Mouse (Mus musculus): ENCODE data around the gene Nup85.
"Not testable (repeated sequence)": the region's sequence is repeated elsewhere in the genome, so short reads cannot be mapped to it uniquely, and the experiment has no call there.

Gene Nup85

DNA sequence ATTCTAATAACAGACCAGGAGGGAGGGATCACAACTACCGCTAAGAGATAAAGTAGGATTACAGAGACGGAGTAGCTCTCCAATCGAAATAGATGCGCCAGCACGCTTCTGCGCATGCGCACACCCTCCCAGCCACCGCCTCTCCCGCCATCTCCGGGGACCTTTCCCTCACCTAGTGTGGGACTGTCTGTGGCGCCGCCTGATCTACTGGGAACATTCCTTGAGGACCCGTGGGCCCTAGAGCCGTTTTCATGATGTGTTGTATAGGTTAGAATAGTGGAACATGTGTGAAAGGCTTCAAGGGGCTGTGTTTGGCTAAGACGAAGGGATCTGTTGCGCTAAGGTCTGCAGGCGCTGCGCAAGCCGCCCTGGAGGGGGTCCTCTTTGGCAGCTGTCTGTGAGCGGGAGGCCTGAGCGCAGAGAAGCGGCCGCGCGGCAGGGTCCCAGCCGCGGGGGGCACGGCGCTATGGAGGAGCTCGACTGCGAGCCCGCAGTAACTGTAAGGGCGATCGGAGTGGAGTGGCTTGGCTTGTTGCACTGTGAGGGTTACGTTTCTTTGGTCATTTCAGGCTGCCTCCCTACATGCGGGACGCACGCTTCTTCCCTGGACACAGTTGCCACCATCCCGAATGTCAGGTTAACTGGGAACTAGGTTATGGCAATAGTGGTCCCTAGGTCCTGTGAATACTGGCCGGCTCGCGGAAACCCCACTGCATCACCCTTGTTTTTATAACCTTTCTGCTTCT lies at the start of gene Nup85:
TSS of gene Nup85 (plus strand) at position 371 of the 746 bp plus-strand sequence.
- peak; percentile 94 to 97 for DNase-seq (ENCODE audit: low spot score in 2 of 2)

DNA sequence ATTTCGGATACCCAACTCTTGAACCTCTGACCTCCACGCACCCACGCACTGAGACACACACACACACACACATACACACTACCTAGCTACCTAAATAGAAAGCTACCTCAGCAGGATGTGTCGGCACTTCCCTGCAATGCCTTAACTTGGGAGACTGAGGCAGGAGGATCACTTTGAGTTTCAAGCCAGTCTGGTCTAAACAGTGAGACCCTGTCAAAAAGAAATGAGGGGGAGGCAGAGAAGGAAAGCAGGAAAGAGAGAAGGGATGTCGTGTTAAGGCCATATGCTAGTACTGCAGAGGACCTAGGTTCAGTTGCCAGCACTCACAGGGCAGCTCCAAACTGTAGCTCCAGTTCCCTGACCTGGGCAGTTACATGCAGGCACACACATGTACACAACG lies 49.2 kb upstream of the Nup85 start:
- DNase-seq (ENCODE audit: low spot score in 2 of 2): no peak

DNA sequence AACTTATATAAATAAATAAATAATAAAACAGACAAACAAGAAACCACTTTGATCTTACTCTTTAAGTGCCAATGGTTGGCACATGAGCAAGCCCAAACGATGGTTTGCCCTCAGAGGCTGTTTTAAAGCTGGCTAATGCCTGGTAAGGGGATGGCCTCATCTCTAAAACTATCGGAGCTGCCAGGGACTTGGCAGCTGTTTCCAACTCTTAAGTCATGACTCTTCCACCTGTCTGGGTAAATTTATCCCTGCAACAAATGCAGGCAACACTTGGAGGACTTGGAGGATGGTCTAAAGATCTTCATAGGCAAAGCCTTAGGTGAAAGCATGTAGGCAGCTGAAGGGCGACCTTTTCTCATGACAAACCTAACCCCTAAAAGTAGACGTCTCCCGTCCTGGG lies 47.3 kb upstream of the Nup85 start:
- no peak for DNase-seq (ENCODE audit: low spot score in 2 of 2)

DNA sequence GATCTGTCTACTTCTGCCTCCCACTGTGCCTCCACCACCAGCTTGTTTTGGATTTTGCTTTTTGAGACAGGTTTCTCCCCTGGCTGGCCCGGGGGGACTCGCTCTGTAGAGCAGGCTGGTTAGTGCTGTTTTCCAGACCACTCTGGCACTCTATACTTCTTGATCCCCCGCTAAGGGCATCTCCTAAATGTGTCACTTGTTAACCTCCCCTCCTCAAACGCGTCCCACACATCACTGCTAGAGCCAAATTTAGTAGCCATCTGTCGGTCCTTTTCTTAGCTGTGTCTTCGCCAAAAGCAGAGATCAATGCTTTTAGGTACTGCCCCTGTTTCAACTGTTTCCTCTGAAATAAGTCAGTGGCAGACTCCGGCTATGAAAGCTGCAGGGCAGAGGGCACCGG lies 45.5 kb upstream of the Nup85 start:
- DNase-seq (ENCODE audit: low spot score in 2 of 2): no peak

DNA sequence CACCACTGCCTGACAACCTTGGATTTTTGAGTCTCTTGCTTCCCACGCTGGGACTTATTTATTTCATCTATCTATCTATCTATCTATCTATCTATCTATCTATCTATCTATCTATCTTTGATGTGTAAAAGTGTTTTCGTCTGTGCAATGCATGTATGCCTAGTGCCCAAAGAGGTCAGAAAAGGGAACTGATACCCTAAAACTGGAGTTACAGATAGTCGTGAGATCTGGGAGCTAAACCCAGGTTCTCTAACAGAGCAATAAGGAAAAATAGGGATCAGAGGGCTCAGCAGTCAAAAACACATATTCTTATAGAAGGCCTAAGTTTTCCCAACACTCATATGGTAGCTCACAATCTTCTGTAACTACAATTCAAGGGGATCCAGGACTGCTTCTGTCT lies 44.7 kb upstream of the Nup85 start:
- no peak for DNase-seq (ENCODE audit: low spot score in 2 of 2)

DNA sequence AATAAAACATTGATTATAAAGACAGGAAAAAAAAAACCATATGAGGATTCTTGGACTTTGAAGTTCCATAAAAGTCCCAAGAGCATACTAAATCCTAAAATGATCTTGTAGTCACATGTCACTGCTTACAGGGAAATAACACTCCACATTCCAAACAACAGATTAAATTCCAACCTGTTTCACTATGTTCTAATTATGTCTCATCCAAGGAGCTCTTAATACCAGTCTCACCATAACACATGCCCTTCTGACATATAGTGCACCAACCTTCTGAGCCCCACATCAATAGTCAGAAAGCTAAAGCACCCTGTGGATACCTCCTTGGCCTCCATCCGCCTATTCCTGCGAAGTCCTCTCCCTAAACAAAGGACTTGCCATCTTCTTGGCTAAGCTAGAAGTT lies 44.0 kb upstream of the Nup85 start:
- no peak for DNase-seq (ENCODE audit: low spot score in 2 of 2)

DNA sequence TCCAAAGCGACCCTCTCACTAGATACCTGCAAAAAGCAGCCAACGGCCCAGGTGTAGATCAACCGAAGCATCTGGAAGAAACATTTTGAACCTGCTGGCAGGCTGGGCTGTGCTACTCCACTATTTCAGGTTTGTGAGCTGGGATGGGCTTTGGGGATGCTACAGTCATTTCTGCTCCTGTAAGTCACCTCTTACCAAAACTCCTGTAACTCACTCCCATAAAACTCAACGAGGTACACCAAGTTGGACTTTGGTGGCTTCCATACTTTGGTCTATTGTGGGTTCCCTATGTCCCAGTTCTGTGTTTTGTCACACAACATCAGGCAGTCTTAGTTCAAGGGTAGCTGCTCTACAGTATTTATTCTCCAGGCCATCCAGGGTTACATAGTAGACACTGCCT lies 43.2 kb upstream of the Nup85 start:
- no peak for DNase-seq (ENCODE audit: low spot score in 2 of 2)

DNA sequence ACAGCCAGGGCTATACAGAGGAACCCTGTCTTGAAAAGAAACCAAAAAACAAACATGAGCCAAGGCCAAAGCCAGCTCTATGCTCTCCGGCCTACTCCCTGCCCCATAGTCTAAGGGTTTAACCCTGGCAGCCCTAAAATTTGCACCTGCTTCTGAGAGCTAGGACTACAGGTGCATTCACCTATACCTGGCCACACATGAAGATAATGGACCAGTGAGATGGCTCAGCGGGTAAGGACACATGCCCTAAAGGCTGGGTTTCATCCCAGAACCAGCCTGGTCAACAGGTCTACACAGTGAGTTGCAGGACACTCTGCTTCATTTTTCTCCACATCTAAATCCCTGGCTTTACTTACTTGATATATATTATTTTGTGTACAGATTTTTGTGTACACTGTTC lies 42.0 kb upstream of the Nup85 start:
- DNase-seq (ENCODE audit: low spot score in 2 of 2): no peak

DNA sequence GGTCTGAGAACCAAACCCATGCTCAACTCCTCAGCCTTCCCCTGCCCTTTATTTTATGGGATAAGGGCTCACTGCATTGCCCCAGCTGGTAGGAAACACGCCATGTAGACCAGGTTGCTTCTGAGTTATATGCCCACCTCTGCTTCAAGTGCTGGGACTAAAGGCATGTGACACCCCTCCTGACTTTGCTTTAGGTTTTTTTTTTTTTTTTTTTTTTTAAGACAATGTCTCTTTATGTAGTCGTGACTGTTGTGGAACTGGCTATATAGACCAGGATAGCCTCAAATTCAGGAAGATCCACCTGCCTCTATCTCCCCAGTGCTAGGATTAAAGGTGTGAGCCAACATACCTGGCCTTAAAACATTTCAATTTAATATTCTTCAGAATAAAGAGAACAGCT lies 41.5 kb upstream of the Nup85 start:
- DNase-seq (ENCODE audit: low spot score in 2 of 2): no peak

DNA sequence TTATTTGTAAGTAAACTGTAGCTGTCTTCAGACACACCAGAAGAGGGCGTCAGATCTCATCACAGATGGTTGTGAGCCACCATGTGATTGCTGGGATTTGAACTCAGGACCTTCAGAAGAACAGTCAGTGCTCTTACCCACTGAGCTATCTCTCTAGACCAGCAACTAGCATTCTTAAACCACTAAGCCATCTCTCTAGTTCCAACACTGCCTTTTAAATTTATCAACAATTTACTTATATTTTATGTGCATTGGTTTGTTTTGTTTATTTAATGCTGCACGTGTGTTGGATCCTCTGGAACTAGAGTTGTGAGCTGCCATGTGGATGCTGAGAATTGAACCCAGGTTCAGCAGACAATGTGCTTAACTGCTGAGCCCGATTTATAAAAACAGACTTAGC lies 37.8 kb upstream of the Nup85 start:
- DNase-seq (ENCODE audit: low spot score in 2 of 2): not testable (repeated sequence)

DNA sequence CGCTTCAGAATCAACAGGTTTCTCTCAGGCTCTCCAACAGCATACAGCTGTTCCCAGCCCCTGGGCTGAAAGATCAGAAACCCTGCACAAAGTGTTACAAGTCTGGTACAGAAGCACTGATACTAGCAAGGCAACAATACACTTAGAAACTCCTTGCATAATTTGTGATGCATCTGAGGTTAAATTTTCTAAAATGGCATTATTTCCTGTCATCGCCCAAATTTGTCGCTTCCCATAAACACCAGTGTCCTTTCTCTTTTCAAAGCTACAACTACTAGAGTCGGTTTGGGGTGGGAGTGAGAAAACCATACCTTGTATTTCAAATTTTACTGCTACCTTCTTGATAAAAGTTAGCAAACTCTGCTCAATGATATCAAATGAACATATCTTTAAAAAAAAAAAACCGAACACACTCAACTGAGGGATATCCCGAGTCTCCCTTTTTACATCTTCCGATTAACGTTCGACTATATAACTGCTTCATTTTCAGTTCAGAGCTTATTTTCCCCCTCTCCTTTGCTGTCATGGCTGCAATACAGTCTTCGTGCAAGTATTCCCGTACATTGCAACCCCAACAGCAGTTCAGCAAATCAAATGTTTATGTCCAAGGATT lies 29.4 kb upstream of the Nup85 start:
- DNase-seq (ENCODE audit: low spot score in 2 of 2): no peak

DNA sequence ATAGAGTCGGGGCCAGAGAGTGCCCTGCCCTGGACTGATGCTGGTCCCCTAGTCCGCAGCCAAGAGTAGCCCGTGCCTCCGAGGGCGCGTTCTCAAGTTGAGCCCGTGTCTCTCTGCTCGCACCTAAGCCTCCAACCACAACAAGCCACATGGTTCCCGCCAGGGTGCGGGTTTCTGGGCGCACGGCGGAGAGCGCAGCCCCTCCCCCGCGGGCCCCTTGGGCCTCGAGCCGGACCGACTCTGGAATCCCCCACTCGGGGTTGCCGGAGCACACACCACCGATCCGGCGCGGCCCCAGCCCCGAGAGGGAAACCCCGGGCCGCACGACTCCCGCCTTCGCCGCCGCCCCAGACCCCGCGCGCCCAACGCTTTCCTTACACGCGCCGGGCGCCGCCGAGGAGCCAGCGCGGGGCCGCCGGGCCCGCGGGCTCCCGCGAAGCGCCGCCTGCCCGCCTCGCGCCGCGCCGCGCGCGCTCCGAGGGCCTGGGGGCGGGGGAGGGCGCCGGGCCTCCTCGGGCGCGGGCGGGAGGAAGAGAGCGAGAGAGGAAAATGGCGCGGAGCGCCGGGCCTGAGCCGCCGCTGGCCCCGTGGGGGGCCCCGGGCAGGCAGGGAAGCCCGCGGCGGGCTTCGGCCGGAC lies 28.7 kb upstream of the Nup85 start:
- peak in 1 of 2 experiments; percentile 27 for DNase-seq (ENCODE audit: low spot score in 2 of 2)

DNA sequence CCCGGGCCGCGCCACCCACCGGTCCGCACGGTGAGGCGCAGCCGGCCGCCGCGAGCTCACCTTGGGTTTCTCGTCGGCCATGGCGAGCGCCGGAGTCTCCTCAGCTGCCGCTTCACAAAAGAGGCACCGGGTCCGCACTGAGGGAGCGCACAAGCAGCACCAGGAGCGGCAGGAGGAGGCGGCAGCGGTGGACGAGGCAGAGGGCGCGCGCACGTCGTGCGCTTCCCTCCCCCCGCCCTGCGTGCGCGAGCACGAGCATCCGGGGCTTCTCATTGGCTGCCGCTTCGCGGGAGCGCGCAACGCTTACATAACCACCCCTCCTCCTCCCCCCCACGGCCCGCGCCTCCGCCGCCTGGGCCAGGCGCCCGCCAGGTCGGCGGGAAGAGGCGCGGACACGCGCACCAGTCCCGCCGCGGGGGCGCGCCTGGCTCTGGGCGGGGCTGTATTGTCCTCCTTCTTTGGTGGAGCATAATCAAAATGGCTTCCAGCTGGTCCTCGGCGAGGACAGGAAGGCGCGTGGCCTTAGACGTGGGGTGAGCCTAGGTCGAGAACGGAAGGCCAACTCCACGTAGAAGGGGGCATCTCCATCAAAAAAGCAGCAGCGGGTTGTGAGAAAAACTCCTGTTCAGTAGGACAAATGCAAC lies 28.1 kb upstream of the Nup85 start, which contains the start of gene Sumo2:
TSS of gene Sumo2 (minus strand) at position 239 of the 644 bp plus-strand sequence.
- peak; percentile 94 to 96 for DNase-seq (ENCODE audit: low spot score in 2 of 2)

DNA sequence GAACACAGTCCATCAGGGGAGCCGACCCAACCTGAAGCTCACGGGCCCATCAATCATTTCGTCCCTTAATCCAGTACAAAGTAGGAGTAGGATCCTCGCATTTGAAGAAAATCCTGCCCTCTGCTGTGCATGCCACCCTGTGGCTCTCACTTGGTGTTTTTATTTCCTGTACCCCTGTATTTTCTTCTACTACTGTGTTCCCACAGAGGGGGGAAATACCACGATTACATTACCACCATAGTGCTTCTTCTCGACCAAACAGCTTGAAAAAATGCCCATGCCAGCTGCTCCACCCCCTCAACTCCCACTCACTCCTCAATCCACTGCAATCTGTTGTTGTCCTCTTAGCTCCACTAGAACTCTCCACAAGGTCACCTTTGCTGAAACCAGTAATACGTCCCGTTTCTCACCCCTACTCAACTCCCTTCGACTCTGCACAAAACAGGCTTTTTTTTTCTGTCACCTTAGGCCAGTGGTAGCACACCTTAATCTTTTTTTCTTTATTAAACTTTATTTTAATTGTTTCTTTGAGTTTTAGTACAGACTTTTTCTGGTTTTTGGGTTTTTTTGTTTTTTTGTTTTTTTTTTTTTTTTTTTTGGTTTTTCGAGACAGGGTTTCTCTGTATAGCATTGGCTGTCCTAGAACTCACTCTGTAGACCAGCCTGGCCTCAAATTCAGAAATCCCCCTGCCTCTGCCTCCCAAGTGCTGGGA lies 27.2 kb upstream of the Nup85 start:
- no peak for DNase-seq (ENCODE audit: low spot score in 2 of 2)

DNA sequence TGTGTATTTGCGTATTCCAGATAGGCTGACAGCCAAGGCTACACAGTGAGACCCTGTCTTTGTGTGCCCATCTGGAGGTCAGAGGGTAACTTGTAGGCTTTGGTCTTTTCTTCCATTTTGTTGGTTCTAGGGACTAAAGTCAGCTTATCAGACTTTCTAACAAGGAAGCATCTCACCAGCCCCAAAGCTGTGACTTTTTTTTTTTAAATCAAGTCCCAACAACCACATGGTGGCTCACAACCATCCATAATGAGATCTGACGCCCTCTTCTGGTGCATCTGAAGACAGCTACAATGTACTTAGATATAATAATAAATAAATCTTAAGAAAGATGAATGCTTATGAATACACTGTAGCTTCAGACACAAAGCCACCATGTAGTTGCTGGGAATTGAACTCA lies 26.2 kb upstream of the Nup85 start:
- no peak for DNase-seq (ENCODE audit: low spot score in 2 of 2)

DNA sequence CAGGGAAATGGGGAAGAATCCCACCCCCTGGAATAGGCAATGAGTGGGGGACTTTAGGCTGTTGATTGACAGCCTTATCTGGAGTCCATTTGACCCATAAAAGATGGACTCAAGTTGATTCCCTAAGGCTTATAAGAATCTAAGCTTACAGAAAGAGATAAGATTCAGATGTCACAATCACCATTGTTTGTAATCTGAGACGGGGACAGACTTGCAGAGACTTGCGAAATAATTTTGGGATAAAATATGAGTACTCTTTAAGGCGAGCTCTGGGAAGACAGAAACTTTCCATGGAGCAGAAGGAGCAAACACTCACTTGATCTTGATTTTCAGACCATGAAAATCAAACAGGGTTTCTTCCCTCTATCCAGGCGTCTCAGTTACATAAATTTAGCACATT lies 20.7 kb upstream of the Nup85 start:
- DNase-seq (ENCODE audit: low spot score in 2 of 2): no peak

DNA sequence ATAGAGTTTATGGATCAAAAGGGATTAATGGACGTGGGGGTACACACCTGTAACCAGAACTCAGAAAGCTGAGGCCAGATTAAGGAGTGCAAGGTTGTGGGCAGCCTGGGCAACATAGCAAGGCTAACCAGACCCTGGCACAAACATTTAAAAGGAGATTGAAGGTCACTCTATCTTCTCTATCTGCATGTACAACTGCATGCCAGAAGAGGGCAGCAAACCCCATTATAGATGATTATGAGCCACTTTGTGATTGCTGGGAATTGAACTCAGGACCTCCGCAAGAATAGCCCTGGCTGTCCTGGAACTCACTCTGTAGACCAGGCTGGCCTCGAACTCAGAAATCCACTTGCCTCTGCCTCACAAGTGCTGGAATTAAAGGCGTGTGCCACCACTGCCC lies 11.5 kb upstream of the Nup85 start:
- DNase-seq (ENCODE audit: low spot score in 2 of 2): no peak

DNA sequence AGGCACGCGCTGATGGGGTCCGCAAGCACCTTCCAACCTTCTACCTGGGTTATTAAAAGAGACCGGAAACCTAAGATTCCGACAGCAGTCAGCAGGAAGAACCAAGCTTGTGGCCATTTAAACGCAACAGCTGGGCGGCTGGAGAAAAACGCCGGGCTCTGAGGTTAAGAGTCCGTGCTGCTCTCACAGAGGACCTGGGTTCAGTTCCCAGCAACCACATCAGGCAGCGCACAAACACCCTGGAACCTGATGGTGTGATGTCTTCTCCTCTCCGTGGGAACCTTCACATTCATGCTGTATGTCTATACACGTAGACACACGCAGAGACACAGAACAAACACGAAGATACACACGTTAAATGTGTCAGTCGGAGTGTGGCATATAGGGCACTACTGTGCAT lies 8.5 kb upstream of the Nup85 start:
- no peak for DNase-seq (ENCODE audit: low spot score in 2 of 2)

DNA sequence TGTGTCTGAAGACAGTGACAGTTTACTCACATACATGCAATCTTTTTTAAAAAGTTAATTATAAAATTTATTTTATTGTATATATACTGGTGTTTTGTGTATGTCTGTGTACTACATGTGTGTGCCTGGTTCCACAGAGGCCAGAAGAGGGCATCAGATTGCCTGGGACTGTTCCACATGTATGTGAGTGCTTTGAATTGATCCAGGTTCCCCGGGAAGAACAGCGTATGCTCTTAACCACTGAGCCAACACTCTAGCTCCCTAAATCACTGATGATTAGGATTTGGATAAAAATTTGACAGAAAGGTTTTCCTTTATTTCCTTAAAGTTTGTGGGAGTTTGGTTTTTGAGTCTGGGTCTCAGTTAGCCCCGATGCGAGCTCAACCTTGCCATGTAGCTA lies 828 bp upstream of the Nup85 start:
- DNase-seq (ENCODE audit: low spot score in 2 of 2): no peak

DNA sequence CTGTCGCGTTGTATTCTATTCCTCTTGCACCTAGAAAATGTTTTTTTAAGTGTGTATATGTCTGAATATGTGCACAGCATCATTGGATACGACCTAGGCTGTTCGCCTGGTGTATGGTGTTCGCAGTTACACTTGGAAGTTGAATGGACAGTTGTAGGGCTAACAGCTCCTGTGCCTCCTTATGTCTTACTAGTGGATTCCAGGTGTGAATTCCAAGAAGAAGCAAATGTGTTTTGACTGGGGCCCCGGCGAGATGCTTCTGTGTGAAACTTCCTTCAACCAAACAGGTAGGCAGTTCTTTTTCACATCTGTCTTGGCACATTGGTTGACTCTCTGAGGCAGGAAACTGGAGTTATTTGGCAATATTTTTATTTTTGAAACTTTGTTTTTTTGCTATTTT lies 727 bp downstream of the Nup85 start:
- DNase-seq (ENCODE audit: low spot score in 2 of 2): no peak

DNA sequence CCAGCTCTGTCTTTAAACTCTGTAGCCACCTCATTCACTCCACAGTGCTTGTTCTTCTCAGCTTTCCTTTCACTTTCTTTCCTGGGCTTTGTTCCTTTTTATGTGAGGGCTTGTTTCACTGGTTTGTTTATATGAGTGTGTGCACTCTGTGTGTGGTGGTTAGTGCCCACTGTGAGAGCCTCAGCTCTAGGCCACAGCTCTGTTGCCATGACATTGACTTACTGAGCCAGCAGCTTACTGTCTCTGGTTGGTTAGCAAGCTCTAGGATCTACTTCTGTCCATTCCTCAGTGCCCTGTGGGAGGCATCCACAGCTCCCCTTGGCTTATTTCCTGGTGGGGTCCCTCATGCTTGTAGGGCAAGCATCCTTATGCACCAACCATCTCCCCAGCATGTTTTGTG lies 14.8 kb downstream of the Nup85 start:
- DNase-seq (ENCODE audit: low spot score in 2 of 2): no peak

Measured in frontal cortex, postnatal 14 days (tissue).